8 mouse cellular contexts compared by ENCODE assay signal in genomic region chr11:6625478-6626387, GRCm38 (mm10). TPM values are rescaled to one million over a fixed set of nuclear protein-coding genes. Genes with fewer than 3 reads are reported as not detected.
DNase-seq lines count a peak whose midpoint lies in the region; ATAC-seq and TF ChIP-seq lines count a peak whose summit lies in the region.

Tbrg4 (minus strand) TSS chr11:6626067.

- peak; percentile 96 for ATAC-seq in erythroid progenitor cell, adult 5-6 weeks (replicated peaks; ENCODE audit: low FRiP score, poor library complexity, severe bottlenecking)
- peak; percentile 95 for ATAC-seq in heart, embryonic 12.5 days (ENCODE audit: insufficient number of reproducible peaks, low FRiP score)
- peak; percentile 92 for ATAC-seq in kidney, postnatal 0 days (replicated peaks; ENCODE audit: low FRiP score, low read depth)
- ATAC-seq in liver, embryonic 11.5 days (replicated peaks; ENCODE audit: low FRiP score), result peak; percentile 87
- ATAC-seq in stomach, embryonic 14.5 days (ENCODE audit: insufficient number of reproducible peaks, insufficient read depth, low FRiP score, low read depth), result peak; percentile 95

- H3K27ac ChIP-seq in heart, embryonic 12.5 days (ENCODE audit: poor library complexity, severe bottlenecking), result peak within 1 kb of the TSS; percentile 78
- peak within 1 kb of the TSS; percentile 92 for H3K27ac ChIP-seq in kidney, postnatal 0 days
- H3K27ac ChIP-seq in liver, embryonic 11.5 days (ENCODE audit: low read depth, low read length), result peak within 1 kb of the TSS; percentile 91
- peak within 1 kb of the TSS; percentile 84 for H3K27ac ChIP-seq in stomach, embryonic 14.5 days (ENCODE audit: low read length)

- under 1% methylated on average over 66 of the region's 66 CpGs for WGBS in heart, embryonic 12.5 days
- under 1% methylated on average over 65 of the region's 66 CpGs for WGBS in kidney, postnatal 0 days
- WGBS in liver, embryonic 11.5 days, result under 1% methylated on average over 66 of the region's 66 CpGs
- WGBS in stomach, embryonic 14.5 days, result under 1% methylated on average over 65 of the region's 66 CpGs

- H3K4me2 ChIP-seq in heart, embryonic 12.5 days, result peak within 1 kb of the TSS; percentile 81
- peak within 1 kb of the TSS; percentile 83 for H3K4me2 ChIP-seq in kidney, postnatal 0 days (ENCODE audit: low read length)
- H3K4me2 ChIP-seq in liver, embryonic 11.5 days, result peak within 1 kb of the TSS; percentile 94
- H3K4me2 ChIP-seq in stomach, embryonic 14.5 days (replicated peaks; ENCODE audit: low read depth, low read length), result peak within 1 kb of the TSS; percentile 69

- H3K36me3 ChIP-seq in heart, embryonic 12.5 days, result peaks cover 39% of the 10 kb centered on the region
- peaks cover 33% of the 10 kb centered on the region for H3K36me3 ChIP-seq in kidney, postnatal 0 days (ENCODE audit: insufficient read depth, low read length)
- peaks cover 33% of the 10 kb centered on the region for H3K36me3 ChIP-seq in liver, embryonic 11.5 days (ENCODE audit: control insufficient read depth, insufficient read depth, low read length)
- peaks cover 37% of the 10 kb centered on the region for H3K36me3 ChIP-seq in stomach, embryonic 14.5 days (ENCODE audit: control insufficient read depth, insufficient read depth, low read length)

- peak; percentile 97 for DNase-seq in CD4-positive helper T cell, adult 2 months (ENCODE audit: low read depth, low spot score)
- peak; percentile 90 for DNase-seq in brain, embryonic 18.5 days (ENCODE audit: low read depth, low spot score)
- peak; percentile 96 for DNase-seq in kidney, postnatal 0 days (ENCODE audit: low spot score)
- peak; percentile 94 for DNase-seq in liver, embryonic 11.5 days (ENCODE audit: low spot score)
- peak; percentile 96 for DNase-seq in naive thymus-derived CD4-positive, alpha-beta T cell, adult 2 months (ENCODE audit: low read depth)

- no peak for TF ChIP-seq CTCF in kidney, postnatal 0 days (IDR thresholded peaks at IDR 0.05; ENCODE audit: low read depth)

- no peaks in the 10 kb centered on the region for H3K27me3 ChIP-seq in heart, embryonic 12.5 days (replicated peaks)
- no peaks in the 10 kb centered on the region for H3K27me3 ChIP-seq in kidney, postnatal 0 days (ENCODE audit: insufficient read depth, low read length)
- H3K27me3 ChIP-seq in liver, embryonic 11.5 days (replicated peaks; ENCODE audit: control insufficient read depth, insufficient read depth, low read length), result no peaks in the 10 kb centered on the region
- H3K27me3 ChIP-seq in stomach, embryonic 14.5 days (ENCODE audit: control insufficient read depth, insufficient read depth, low read length), result no peaks in the 10 kb centered on the region

- peaks cover 27% of the 10 kb centered on the region for H3K4me1 ChIP-seq in heart, embryonic 12.5 days (replicated peaks)
- peaks cover 9% of the 10 kb centered on the region; the same call in 1 of the 2 replicates for H3K4me1 ChIP-seq in kidney, postnatal 0 days (replicated peaks; ENCODE audit: insufficient read depth, low read length)
- H3K4me1 ChIP-seq in liver, embryonic 11.5 days (replicated peaks; ENCODE audit: control insufficient read depth, insufficient read depth, low read length), result peaks cover 26% of the 10 kb centered on the region
- H3K4me1 ChIP-seq in stomach, embryonic 14.5 days (ENCODE audit: control insufficient read depth, insufficient read depth, low read length), result peaks cover 18% of the 10 kb centered on the region

- peak within 1 kb of the TSS; percentile 69 for H3K4me3 ChIP-seq in heart, embryonic 12.5 days
- H3K4me3 ChIP-seq in kidney, postnatal 0 days (replicated peaks; ENCODE audit: low read depth, low read length), result peak within 1 kb of the TSS; percentile 87
- H3K4me3 ChIP-seq in liver, embryonic 11.5 days (ENCODE audit: low read depth, low read length), result peak within 1 kb of the TSS; percentile 85
- H3K4me3 ChIP-seq in stomach, embryonic 14.5 days (ENCODE audit: low read depth, low read length), result peak within 1 kb of the TSS; percentile 60

- H3K9me3 ChIP-seq in heart, embryonic 12.5 days (replicated peaks), result no peaks in the 10 kb centered on the region
- no peaks in the 10 kb centered on the region for H3K9me3 ChIP-seq in kidney, postnatal 0 days (replicated peaks; ENCODE audit: low read length)
- no peaks in the 10 kb centered on the region for H3K9me3 ChIP-seq in liver, embryonic 11.5 days (ENCODE audit: control insufficient read depth, low read length)
- H3K9me3 ChIP-seq in stomach, embryonic 14.5 days (ENCODE audit: control insufficient read depth, low read depth, low read length), result no peaks in the 10 kb centered on the region

- H3K9ac ChIP-seq in heart, embryonic 12.5 days, result peak within 1 kb of the TSS; percentile 76
- H3K9ac ChIP-seq in kidney, postnatal 0 days (ENCODE audit: low read depth, low read length), result peak within 1 kb of the TSS; percentile 73
- peak within 1 kb of the TSS; percentile 88 for H3K9ac ChIP-seq in liver, embryonic 11.5 days (ENCODE audit: low read depth, low read length)
- H3K9ac ChIP-seq in stomach, embryonic 14.5 days (replicated peaks; ENCODE audit: low read depth, low read length), result peak within 1 kb of the TSS; percentile 74

RNA-seq across cellular contexts. Expression of gene Tbrg4, which starts in this region (rescaled TPM):
- total RNA-seq in erythroid progenitor cell, adult 5-6 weeks (2015; ENCODE audit: low replicate concordance), result 10.1 and 21.8 TPM in 2 replicates
- total RNA-seq in erythroid progenitor cell, adult 5-6 weeks (2017; ENCODE audit: low replicate concordance), result 3.1 and 9.2 TPM in 2 replicates
- 49.9 and 52.5 TPM in 2 replicates for polyA plus RNA-seq in heart, embryonic 12.5 days (2016; fragmentation: Nextera tagmentation; extraction: Ambion mirVana)
- polyA plus RNA-seq in kidney, postnatal 0 days (2015; fragmentation: Nextera tagmentation; extraction: Ambion mirVana), result 32.2 and 34.5 TPM in 2 replicates
- 94.3 and 103 TPM in 2 replicates for polyA plus RNA-seq in liver, embryonic 11.5 days (2014; fragmentation: Nextera tagmentation; extraction: Ambion mirVana)
- polyA plus RNA-seq in stomach, embryonic 14.5 days (2014; fragmentation: Nextera tagmentation; extraction: Ambion mirVana), result 37.1 TPM in 2 replicates

Comparison
In these comparisons a context has a peak if more than half of its experiments do, and no peak if none do; other contexts are left out.
1. Peak in every context shown above with its lines: DNase-seq, ATAC-seq, H3K4me3 ChIP-seq and H3K27ac ChIP-seq.